Mouse (Mus musculus): ENCODE measurements around the gene Pkib.

Gene Pkib

DNA sequence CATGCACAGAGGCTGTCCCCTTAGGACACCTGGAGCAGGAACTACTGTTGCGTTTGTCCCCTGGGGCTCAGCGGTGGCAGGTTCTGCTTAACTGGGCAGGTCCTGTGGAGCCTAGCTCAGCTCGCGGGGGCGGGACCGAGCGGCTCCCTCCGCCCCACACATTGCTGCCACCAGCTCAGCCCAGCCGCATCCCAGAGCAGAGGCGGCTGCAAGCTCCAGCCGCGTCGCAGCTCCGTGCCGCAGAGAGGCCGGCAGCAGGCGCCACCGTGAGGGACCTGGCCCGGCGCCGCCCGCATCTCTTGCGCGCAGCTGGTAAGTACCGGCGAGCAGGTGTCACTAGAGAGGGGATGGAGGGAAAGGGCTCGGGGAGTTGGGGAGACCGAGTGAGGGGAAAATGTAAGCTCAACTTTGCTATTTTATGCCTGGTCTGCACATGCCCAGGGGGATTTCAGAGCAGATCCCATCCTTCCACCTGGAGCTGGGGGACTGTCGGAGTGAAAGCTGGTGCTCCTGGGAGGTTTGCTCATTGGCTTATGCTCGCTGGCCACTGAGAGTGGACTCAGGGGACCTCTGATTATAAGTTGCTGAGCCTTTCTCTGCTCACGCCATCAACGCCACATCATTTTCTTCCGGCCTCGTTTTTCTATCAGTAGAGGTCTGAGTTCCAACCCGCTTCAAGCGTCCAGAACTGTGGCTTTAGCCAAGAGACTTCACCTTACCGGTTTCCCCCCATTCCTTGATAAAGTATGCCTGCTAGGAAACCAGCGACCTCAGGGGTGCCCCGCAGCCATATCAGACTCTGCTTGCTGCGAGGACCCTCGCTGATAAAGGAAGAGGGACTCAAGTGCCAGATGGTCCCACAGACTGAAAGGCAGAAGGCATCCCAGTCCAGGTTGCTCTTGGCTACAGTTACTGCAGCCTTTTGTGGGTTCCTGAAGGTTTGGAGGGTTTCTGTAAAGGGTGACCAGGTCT lies at the start of gene Pkib:
Pkib (plus strand) TSS at position 86 of the 972 bp plus-strand sequence.
- in situ Hi-C loops (cut with MboI, MseI), result no loop called here

DNA sequence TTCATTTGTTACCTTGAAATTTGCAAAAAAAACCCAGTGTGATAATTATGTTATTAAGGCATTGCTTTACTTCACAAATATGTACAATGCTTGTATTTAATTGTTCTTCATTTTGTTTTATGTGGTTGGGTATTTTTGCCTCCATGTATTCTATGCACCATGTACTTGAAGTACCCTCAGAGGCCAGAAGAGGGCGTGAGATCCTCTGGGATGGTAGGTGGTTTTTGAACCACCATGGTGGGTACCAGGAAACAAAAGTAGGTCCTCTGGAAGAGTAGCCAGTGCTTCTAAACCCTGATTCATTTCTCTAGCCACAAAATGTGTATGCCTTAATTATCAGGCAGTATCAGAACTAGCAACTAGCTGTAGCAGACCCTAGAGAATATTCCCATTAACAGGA lies 47.9 kb upstream of the Pkib start:
- in situ Hi-C loops (cut with MboI, MseI), result no loop called here

DNA sequence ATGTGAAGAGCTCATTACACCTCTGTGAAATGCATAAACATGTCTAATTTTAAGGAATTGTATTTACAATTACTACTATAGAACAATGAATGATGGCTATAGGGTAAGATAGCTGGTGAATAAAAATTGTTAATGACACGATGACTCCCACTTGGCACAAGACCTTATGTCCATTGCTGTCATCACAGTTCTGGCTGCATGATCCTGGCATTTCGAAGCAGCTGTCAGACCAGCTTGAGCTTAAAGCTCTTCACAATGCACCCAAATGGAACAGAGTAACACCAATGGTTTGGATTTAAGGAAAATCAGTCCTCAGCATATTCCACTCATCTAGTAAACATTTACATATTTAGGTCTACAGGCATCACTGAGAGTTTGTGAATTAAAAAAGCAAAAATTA lies 37.5 kb upstream of the Pkib start:
- in situ Hi-C loops (cut with MboI, MseI), result no loop called here

DNA sequence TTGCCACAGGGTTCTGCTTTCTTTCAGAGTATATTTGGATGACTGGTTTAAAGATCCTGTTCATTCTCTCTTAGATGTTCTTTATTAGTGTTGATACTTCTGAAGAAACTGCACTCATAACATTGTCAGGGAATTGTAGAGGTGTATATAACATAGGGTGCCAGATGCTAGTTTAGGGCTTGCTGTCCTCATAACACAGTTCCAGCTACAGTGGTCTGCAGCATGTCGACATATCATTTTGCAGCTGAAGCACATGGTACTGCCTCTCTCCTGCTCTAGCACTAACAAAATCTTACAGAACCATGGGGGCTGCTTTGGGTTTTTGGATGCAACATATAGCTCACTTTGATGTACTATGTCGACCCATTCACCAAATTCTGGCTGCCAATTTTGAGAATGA lies 34.6 kb upstream of the Pkib start:
- in situ Hi-C loops (cut with MboI, MseI), result no loop called here

DNA sequence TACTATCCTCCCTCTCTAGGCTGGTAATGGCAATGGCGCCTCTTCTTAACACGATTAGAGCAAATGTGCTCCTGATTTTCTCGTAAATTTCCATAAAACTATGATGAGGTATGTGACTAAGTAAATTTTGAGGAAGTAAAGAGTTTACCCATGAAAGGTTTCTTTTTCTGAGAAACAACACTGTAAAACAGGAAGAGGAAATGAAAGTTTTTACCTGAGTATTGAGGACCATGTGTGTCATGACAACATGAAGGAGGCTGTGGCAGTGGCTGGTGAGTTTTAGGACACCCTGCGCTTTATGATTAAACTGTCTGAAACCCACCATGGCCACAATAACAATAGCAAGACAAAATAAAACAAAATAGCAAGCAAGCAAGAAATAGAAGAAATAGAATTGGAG lies 28.8 kb upstream of the Pkib start:
- in situ Hi-C loops (cut with MboI, MseI), result no loop called here

DNA sequence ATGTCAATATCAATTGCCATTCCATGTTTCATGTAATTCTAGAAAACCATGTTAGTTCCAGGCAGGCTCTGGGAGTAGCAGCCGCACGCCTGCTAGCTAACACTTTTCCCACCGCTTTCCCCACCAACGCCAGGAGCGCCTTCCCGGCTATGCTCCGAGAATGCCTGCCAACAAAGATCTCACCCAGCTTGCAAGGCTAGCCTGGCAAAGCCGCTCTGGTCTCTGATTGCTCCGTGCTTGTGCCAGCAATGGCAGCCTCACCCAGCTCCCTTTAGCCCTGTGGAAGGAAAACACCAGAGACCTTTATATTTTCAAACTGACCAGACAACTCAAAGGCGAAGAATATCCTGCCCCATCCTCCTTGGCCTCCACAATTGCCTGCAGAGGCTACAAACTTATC lies 8.5 kb upstream of the Pkib start:
- in situ Hi-C loops (cut with MboI, MseI), result loop anchor here (10.0 kb wide), 1 partner anchor 851 kb away; no protein-coding TSS in a partner anchor

DNA sequence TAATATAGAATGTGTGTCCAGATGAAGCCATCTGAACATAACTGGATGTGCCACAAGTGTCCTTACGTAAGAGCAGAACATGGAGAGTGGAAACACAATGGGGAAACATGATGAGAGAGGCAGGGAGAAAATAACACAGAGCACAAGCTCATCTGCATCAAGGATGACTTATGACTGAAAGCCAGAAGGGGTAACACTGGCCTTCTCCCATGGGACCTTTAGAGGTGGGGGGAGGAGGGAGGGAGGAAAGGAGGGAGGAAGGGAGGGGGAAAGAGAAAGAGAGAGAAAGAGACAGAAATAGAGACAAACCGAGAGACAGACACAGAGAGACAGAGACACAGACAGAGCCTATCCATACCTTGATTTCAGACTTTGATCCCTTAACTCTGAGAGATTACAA lies 4.0 kb upstream of the Pkib start:
- in situ Hi-C loops (cut with MboI, MseI), result loop anchor here (10.0 kb wide), 1 partner anchor 847 kb away; no protein-coding TSS in a partner anchor

DNA sequence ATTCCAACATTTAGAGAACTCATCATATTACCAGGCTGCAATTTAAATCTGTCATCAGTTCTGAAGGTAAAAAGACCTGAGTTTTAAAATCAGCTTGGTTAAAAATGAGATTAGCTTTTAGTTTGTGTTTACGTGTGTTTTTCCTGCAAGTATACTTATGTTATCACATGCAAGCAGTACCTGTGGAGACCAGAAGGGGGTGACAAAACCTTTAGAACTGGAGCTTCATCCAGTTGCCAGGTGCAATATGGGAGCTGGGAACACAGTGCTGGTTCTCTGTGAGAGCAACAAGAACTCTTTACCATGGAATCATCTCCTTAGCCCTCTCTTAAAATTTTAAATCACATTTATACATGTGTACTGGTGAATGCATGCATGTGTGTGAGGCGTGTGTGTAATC lies 1.2 kb upstream of the Pkib start:
- in situ Hi-C loops (cut with MboI, MseI), result no loop called here

DNA sequence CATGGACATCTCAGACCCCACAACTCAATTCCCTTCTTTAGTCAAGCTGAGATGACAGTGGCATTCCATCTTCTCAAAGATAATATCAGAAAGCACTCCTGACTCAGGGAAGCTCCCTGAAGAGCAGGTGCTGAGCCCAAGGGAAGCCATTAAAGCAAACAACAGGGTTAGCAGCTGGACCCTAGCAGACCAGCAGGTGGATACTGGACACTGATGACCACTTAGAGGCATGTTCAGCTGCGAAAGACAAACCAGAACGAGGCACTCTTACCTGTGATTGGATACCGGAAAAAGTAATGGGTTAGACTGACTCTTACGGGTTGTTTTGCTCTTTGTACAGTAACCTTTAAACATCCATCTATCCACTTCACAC lies 1.1 kb downstream of the Pkib start:
- in situ Hi-C loops (cut with MboI, MseI), result no loop called here

DNA sequence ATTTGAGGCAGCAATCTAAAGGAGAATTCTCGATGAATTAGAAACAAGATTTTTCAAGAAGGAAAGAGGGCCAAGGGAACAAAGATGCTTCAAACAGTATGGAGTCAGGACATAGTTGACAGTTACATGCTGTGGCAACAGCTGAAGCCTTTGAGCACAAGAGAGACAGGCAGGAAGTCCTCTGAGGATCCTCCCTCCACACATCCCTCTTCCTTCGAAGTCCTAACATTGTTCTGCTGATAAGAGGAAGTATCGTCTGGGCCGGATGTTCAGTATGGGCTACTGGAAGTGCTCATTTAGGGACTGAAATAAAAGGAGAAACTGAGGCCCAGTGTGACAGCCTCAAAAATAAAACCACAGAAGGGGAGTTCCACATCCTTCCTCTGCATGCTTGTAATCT lies 5.2 kb downstream of the Pkib start:
- in situ Hi-C loops (cut with MboI, MseI), result no loop called here

DNA sequence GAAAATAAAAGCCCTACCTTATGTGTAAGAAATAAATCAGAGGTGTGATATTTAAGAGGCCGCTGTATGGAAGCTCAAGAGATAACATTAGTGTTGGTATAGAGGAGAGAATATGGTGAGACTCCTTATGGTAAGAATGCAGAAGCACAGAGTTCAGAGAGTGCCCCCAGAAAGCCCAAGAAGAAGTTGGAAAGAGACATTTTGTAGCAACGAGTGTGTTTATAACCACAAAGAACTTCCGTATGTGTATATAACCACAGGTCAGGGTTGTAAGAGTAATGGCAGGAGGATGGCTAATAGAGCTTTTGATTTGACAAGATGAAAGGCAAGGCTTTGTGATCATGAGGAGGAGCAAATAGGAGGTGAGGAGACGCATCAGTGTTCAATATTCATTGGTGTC lies 6.5 kb downstream of the Pkib start:
- in situ Hi-C loops (cut with MboI, MseI), result no loop called here

DNA sequence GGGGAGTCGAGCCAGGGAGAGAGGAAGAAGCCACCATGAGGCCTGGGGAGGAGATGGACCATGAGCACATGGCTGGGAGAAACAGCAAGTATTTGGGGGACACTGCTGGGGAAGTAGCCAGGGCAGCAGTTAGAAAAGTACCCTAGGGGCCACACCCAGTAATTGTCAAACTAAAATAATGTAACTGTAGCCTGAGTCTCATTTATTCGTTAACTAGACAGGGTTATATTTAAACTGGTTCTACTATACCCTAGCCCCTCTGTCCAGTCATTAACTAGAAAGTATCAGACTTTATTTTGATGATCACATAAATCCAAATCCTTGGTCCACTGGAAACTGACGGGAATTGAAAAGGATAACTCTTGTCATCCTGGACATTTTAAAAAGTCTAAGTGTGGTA lies 7.8 kb downstream of the Pkib start:
- in situ Hi-C loops (cut with MboI, MseI), result no loop called here

DNA sequence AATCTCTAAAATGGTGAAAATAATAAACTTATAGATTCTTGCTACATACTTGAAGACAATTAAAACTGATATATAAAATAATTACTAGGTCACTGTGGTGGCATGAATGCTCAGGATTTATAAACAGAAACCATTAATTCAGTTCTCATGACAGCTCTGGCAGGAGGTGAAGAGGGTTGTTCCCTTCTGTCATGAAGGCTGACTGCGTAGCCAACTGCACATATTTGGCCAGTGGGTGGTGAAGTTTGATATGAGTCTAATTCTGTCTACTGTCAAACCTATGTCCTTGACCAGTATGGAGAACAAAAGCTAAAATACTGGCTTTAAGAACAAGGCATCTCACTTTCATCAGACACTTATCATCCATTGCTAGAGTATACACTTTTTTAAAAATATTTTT lies 21.5 kb downstream of the Pkib start:
- in situ Hi-C loops (cut with MboI, MseI), result no loop called here

DNA sequence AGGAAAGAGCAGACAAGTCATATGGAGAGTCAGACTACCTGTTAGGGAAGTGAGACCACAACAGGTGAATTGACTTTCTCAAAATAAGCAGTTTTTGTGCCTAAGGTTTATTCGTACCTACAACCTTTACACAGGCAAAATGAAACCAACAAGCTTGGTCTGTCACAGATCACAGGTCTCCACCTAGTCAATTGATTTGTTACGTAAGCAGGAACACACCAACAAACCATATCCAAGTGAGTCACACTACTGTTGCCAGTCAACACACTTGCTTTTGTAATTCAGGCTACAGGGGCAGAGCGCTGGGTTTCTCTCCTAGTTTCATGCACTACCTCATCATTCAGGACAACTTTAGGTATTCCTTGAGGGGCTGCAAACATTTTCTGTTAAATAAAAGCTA lies 28.7 kb downstream of the Pkib start:
- in situ Hi-C loops (cut with MboI, MseI), result loop anchor here (5.0 kb wide), 1 partner anchor 57 kb away; no protein-coding TSS in a partner anchor

DNA sequence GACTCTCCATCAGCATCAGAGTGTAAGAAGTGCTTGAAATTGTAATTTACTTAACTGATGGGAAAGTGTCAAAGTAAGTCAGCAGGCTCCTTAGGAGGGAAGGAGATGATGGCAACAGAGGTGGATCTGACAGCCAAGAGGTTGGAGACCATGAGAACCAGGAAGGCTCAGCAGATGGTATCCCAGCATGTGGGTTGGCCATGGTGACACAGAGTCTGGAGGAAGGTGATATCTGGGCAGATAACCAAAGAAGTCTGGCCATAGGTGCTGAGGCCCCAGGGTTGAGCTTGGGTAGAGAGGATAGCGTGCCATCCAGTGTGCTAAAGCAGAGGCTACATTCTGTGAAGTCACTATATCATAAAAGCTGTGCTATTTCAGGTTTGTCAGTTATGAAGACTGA lies 32.0 kb downstream of the Pkib start:
- in situ Hi-C loops (cut with MboI, MseI), result loop anchor here (5.0 kb wide), 1 partner anchor 54 kb away; no protein-coding TSS in a partner anchor

DNA sequence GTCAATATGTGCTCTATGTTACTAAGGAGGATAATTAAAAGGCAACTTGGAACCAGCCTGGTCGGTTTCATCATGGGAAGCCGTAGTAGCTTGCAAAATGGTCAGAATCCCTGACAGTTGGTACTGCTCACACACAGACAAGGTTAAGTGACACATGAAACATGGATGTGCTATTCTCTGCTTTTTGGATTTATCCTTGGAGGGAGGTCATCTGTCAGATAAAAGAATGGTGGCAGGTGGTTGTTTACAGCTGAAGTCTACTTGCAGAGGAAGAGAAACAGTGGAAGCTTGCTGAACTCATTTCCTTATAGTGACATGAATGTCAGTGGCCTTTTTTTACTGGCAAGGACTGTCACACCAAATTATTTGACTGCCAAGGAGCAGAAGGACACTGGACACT lies 32.5 kb downstream of the Pkib start:
- in situ Hi-C loops (cut with MboI, MseI), result loop anchor here (5.0 kb wide), 1 partner anchor 53 kb away; no protein-coding TSS in a partner anchor

DNA sequence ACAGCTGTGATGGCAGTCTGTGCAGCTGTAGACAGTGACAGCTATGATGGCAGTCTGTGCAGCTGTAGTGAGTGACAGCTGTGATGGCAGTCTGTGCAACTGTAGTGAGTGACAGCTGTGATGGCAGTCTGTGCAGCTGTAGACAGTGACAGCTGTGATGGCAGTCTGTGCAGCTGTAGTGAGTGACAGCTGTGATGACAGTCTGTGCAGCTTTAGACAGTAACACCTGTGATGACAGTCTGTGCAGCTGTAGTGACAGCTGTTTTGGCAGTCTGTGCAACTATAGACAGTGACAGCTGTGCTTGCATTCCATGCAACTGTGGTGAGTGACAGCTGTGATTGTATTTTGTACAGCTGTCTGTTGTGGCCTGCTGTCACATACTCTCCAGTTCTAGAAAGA lies 44.0 kb downstream of the Pkib start:
- in situ Hi-C loops (cut with MboI, MseI), result no loop called here

DNA sequence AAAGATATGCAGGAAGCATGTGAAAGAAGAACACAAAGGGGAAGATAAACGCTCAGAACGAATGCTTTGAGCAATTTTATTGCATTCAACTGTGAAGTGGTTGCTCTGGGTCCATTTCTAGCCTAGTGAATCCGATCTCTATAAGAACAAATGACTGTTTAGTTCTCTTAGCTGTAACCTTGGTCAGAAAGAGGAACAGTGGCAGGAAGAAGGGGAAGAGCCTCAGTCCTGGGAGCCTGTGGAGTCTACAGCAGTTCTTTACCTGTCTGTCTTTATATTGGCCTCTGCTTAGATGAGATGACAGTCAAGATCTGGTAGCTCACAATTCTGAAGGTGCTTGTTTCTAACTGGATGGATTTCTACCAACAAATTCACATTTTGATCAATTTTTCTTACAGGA lies 56.2 kb downstream of the Pkib start:
- in situ Hi-C loops (cut with MboI, MseI), result no loop called here

DNA sequence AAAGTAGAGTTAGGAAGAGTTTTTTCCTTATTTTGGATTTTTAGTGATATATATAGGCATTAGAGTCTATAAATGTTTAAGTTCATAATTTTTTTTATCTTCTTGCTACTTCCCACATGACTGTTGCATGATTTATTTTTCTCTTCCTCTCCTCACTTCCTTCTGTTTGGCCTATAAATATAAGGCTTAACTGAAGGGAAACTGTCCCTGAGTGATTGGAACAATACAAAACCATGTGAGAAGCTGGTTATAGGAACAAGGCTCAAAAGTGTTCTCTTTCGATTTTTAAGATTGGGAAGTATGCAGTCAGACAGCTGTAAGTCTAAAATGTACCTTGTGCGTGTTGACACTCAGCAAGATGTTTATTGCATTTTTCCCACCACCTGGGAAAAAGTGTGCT lies 58.4 kb downstream of the Pkib start:
- in situ Hi-C loops (cut with MboI, MseI), result no loop called here

DNA sequence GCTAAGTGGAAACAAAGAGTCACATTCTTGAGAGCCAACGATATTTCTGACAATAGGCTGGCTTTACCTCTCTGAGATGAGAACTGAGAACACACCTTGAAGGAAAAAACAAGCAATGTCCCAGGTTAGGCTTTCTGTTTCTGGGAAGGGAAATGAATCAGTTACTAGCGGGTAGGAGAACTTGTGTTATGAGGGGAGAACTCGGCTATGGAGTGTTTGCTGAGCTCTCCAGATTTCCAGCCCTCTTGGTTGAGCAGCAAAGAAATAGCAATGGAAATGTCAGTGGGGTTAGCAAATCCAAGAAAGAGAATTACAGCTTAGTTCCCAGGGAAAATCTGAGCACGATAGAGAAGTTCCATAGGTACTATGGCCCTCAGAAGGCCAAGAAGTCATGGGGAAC lies 70.5 kb downstream of the Pkib start:
- in situ Hi-C loops (cut with MboI, MseI), result no loop called here

DNA sequence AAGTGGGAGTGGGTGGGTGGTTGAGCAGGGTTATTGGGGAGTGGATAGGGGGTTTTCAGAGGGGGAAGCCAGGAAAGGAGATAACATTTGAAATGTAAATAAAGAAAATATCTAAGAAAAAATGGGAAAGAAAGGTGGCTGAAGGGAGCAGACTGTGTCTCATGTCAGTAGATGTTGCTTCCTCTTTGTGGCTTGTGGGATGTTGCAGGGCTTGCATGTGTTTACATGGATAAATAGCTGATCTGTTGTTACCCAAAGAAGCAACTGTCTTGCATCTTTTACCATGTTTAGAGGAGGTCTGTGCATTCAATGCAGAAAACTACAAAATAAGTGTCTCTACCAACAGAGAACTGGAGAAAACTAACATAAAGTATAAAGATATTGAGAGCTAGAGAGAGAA lies 89.3 kb downstream of the Pkib start:
- in situ Hi-C loops (cut with MboI, MseI), result loop anchor here (10.0 kb wide), 1 partner anchor 256 kb away; no protein-coding TSS in a partner anchor

DNA sequence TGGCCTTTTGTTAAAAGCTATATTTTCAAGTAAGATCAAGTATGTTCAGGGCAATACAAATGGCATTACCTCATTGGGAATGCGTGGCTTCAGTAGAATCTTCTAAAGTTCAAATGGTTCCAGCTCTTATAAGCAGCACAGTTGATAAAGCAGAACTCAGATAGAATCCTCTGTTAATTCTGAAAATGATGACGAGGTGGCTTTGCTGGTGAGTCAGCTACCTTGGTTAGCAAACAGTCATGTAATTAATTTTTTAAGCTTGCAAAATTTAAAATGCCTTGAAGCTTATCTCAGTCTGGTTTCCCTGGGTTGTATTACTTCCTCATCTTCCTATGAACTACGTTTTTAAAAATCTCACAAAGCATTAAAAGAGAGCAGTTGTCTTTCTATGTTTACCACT lies 90.6 kb downstream of the Pkib start:
- in situ Hi-C loops (cut with MboI, MseI), result loop anchor here (10.0 kb wide), 1 partner anchor 258 kb away; no protein-coding TSS in a partner anchor

DNA sequence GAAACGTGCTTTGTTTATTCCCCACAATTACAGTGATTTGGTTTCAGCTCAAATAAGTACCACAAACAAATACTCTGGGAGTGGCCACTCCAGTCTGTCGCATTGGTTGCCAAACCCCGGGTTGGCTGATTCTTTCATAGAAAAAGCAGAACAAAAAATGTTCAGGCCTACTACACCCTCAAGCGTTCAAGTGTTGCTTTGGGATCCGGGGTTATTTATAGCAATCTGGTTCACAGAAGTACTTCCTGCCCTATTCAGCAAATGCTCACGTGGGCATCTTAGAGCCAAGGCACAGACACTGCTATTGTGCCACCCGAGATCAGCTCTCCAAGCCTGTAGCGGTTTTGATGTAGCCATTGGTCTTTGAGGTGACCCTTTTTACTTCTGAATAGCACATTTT lies 95.9 kb downstream of the Pkib start:
- in situ Hi-C loops (cut with MboI, MseI), result loop anchor here (10.0 kb wide), 1 partner anchor 263 kb away; no protein-coding TSS in a partner anchor
